Mouse (Mus musculus): Measurements from ENCODE around the gene Alkbh6.

- TF ChIP-seq CTCF (IDR thresholded peaks at IDR 0.05; ENCODE audit: borderline replicate concordance, insufficient read depth, low read length) (no peak), POLR2A (IDR thresholded peaks at IDR 0.05; ENCODE audit: low read depth, low read length) (no peak)
Measured at GRCm38 (mm10) chr7:30322865-30323264, 14.3 kb downstream of the Alkbh6 start.

Data from embryonic fibroblast, embryonic 13.5 days (primary cell).